Mouse (Mus musculus) yolk sac, embryonic 10.5 days (tissue): ENCODE results near the gene Prph.
"Not testable (repeated sequence)": the region's sequence is repeated elsewhere in the genome, so short reads cannot be mapped to it uniquely, and the experiment has no call there.

Source experiments
- DNase-seq: peaks from one replicate; pipeline ENCODE4 v3.0.0-alpha.2; 2017; ENCODE audit warnings: low spot score

Prph gene

GRCm38 (mm10) chr15:99076011-99076410, 21.0 kb downstream of the Prph start:
- DNase-seq = not testable (repeated sequence)

- no peak for DNase-seq
Observed at GRCm38 (mm10) chr15:99078181-99078910, 23.4 kb downstream of the Prph start.

DNA sequence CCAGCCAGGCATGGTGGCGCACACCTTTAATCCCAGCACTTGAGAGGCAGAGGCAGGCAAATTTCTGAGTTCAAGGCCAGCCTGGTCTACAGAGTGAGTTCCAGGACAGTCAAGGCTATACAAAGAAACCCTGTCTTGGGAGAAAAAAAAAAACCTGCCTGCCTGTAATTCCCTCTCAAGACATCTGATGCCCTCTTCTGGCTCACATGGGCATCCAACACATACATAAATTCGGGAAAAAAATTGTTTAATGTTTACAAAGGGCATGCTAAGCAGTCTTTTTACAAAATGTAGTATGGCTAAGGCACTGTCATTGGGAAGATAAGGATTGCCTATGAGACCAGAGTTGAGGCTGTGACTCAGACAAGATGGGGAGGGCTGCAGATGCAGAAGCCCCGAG, 24.8 kb downstream of the Prph start:
- DNase-seq = no peak

DNA sequence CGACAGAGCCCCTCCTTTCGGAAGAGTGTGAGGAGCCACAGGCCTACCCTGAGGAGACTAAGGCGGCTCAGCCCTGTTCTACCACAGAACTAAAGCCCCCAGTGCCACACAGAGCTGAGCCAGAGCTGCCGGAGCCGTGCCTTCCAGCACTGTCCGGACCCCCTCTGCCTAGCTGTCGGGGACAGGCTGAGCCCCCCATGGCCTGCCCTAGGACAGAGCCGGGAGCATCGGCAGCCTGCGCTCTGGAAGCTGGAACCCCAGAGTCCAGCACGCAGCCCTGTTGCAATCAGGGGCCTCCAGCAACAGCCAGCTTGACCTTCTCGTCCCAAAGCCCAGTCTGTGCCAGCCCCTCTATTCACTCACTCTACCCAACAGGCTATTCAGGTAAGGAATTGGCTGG, 27.3 kb downstream of the Prph start:
- no peak for DNase-seq

DNA sequence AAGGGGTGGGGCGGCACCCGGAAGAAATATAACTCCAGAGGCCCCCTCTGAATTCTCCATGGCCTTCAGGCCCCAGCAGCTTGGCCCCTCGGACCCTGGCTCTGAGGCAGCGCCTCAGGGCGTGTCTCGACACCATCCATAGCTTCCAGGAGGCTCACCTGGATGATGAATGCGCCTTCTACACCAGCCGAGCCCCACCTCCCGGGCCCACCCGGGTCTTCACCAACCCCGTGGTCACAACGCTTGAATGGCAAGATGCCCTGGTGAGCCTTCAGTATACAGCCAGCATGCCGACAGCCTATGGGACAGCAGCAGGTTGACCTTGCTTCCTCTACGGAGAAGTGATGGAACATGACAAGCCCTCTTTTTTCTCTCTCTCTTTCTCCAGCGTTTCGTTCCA, 27.9 kb downstream of the Prph start:
- no peak for DNase-seq

GRCm38 (mm10) chr15:99083258-99083657, 28.3 kb downstream of the Prph start:
- DNase-seq = no peak

DNA sequence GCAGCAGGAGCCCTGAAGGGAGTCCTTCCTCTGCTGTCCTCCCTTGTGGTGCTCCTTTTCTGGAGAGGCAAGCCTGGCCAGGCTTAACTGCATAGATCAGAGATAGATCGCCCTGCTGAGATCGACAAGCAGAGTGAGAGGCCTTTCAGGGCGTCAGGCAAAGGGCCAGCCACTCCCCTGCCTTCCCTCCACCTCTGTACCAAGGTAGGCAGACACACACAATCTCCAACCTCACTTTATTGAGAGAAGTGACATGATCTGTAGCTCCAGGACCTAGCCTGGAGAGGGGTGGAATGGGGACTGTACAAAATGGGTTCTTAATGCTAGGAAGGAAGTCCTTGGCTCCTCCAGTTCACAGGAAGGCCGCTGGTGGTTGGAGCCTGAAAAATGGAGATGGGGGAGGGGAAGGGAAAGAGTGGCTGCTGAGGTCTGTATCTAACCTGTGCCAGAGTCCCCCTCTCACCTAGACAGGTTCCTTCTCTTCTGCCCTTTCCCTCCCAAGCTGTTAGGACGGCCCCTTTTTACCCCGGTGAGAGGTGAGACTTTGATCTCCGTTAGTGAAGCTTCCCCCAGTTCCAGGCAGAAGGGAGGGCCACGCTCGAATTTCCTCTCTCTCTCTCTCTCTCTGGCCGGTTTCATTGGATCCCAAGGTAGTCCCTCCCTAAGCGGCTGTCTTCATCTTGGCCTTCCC, 29.0 kb downstream of the Prph start:
- DNase-seq = peak; percentile 85

- no peak for DNase-seq
Observed at GRCm38 (mm10) chr15:99084618-99085017, 29.6 kb downstream of the Prph start.

DNA sequence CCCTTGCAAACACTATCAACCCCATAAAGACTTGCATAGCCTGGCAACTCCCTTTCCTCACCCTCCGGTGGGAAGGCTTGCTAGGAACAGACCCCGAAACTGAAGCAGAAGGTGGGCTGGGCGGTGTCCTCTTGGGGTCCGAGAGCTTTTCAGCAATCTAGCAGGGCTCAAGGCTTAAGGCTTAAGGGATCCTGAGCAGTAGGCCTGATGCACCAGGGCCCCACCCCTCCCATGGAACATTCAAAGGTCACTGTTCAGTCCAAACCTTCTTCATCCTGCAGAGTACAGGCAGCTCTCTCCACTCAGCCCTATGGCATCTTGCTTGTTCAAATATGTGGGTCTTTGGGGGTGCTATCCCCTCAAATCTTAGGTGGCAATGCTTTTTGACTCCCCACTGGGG, 31.0 kb downstream of the Prph start:
- DNase-seq = no peak

DNA sequence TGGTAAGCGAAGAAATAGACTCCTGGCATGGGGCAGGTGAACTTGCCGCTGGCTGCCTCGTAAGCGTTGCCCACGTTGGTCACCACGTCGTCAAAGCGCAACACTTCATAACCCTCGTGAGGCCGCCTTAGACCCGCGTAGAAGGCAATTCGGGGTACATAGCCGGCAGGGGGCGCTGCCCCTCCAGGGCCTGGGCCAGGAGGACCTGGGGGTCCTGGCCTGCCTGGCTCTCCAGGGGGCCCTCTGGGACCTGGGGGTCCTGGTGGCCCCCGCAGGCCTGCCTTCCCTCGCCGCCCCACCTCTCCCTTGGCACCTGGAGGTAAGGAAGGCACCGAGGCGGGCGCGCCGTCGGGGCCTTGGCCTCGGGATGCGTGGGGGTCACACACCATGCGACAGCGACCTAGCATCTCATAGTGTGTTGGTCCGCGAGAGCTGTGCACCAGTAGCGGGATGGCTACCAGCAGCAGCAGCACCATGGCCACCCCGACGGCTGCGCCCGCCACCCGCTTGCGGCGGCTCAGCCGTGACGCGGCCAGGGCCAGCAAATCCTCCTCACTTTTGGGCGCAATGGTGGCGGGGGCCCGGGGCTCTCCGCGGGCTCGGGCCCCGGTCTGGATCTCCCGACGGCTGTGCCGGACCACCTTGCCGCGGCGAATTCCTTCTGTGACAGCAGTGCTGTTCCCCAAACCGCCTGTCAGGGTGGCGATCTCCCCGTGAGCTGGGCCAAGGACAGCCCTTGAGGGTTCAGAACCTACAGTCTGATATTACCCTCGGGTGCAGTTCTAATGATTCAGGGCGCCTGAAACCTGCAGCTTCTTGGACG, 32.5 kb downstream of the Prph start, which contains the start of gene C1ql4:
Gene C1ql4, minus strand, starts transcription at position 565 of the 823 bp plus-strand sequence.
- no peak for DNase-seq

GRCm38 (mm10) chr15:99088292-99088691, 33.3 kb downstream of the Prph start:
- DNase-seq = peak; percentile 75

- DNase-seq = no peak
Observed at GRCm38 (mm10) chr15:99089069-99089468, 34.1 kb downstream of the Prph start.

- DNase-seq = no peak
Observed at GRCm38 (mm10) chr15:99092870-99093269, 37.9 kb downstream of the Prph start, which contains the start of gene Dnajc22. Dnajc22 (plus strand) TSS chr15:99093170.

GRCm38 (mm10) chr15:99093291-99094258, 38.6 kb downstream of the Prph start:
- peak; percentile 64 for DNase-seq

- no peak for DNase-seq
Observed at GRCm38 (mm10) chr15:99094631-99095270, 39.8 kb downstream of the Prph start.

- no peak for DNase-seq
Observed at GRCm38 (mm10) chr15:99095356-99095755, 40.4 kb downstream of the Prph start.

DNA sequence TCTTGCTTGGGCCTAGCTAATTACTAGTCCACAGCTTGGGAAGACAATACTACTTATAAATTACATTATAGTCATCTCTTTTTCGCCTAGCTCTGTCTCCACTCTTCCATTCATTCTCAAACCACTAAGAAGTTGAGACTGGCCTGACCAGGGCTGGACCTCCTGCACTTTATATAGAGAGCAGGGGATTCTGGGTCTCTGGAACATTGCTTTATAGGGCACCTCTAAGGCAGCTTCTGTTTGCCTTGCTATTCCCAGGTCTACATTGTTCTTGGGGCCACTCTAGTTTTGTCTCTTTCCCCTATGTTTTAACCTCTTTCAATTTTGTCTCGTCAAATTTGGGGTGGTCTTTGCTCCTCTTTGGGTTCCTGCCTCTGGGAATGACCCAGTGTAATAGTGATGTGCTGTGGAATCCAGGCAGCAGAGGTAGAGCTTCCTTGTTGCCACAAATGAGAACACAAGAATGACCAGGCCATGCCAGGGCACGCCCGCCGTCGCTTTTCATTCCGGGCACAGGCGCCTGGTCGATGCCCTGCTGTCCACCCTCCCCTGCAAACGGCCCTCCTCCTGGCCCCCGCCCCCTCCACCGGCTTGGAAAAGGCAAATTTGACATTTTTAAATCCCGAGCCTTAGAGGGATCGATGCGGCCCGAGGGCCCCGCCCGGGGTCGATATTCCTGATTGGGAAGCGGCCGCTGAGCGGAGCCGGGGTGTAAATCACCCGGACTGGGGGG, 41.3 kb downstream of the Prph start:
- DNase-seq = no peak

DNA sequence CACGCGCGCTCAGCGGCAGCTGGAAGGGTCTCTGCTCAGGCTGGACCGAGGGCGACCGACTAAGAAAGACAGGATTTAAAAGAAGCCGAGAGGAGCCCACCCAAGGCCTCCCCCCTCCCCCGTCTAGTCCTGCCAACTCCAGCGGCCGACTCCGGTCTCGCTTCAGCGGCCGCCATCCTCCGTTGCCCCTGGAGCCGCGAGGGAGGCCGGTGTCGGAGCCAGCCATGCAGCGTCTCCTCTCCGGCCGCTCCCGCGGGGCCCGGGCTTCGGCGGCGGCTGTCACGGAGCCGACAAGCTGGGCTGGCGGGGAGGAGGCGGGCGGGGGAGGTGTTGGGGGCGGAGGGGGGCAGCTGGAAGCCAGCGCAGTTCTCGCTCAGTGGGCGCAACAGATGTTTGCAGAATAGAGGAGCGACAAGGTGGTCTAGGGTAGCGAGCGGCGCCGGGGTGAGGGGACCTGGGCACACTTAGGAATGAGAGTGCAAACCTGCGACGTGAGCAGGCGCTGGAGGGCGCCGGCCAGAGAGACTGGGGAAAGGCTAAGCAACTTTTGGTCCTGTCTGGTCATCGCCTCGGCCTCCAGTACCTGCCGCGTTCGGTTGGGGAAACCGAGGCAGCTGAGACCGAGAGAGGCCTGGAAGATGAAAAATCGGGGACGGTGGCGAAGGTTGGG, 42.0 kb downstream of the Prph start:
- no peak for DNase-seq

DNA sequence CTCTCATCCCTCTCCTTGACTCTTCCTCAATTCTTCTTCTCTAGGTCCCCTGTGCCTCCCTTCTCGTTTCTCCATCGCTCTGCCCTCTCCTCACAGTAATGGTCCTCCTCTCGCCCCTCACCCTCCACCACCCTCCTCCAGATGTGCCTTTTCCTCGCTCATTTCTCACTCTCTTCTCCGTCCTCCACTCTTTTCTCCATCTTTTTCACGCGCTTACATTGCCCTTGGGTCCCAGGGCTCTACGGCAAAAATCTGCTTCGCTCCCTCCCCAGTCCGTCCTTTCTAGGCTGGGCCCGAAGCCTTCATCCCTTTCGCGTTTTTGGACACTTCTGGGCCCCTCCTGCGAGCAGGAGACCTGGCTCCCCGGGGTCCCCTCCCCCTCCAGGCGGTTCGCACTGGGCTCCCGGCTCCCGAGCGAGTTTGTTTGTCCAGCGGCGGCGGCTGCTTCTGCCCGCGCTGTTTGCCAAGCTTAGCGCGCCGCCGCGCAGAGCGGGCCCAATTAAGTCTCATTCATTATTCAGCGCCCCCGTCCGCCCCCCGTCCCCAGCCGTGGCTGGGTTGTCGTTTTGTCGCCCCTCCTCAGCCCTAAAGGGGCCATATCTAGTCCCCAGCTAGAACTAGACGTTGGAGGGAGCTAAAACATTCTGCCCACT, 43.0 kb downstream of the Prph start:
- peak; percentile 37 for DNase-seq
